Mouse (Mus musculus) frontal cortex, postnatal 25 days (tissue): ENCODE data around the gene Ttc8.

Source experiments
- DNase-seq, 2 experiments: peaks; one replicate each; pipeline ENCODE4 v3.0.0; 2022; ENCODE audit warnings: low spot score in 2 of 2

Gene Ttc8

GRCm38 (mm10) chr12:98973461-98973860, 53.1 kb downstream of the Ttc8 start:
- DNase-seq: no peak

GRCm38 (mm10) chr12:98974157-98974804, 53.9 kb downstream of the Ttc8 start:
- DNase-seq: no peak

- DNase-seq: no peak
Measured at GRCm38 (mm10) chr12:98981081-98981480, 60.7 kb downstream of the Ttc8 start.

GRCm38 (mm10) chr12:98984785-98985184, 64.4 kb downstream of the Ttc8 start:
- DNase-seq: no peak

GRCm38 (mm10) chr12:98991076-98991829, 70.9 kb downstream of the Ttc8 start:
- DNase-seq: no peak

GRCm38 (mm10) chr12:98991830-98992216, 71.4 kb downstream of the Ttc8 start:
- no peak for DNase-seq

GRCm38 (mm10) chr12:98993736-98994135, 73.4 kb downstream of the Ttc8 start:
- no peak for DNase-seq

GRCm38 (mm10) chr12:98994366-98994765, 74.0 kb downstream of the Ttc8 start:
- DNase-seq: no peak

- DNase-seq: no peak
Measured at GRCm38 (mm10) chr12:98995881-98996280, 75.5 kb downstream of the Ttc8 start.

GRCm38 (mm10) chr12:98996581-98996988, 76.2 kb downstream of the Ttc8 start:
- DNase-seq: peak in 1 of 2 experiments; percentile 46

- DNase-seq: no peak
Measured at GRCm38 (mm10) chr12:98997046-98997445, 76.7 kb downstream of the Ttc8 start.

GRCm38 (mm10) chr12:98998662-98999428, 78.5 kb downstream of the Ttc8 start:
- DNase-seq: no peak

GRCm38 (mm10) chr12:99000310-99000709, 79.9 kb downstream of the Ttc8 start:
- DNase-seq: no peak

GRCm38 (mm10) chr12:99003046-99003445, 82.7 kb downstream of the Ttc8 start:
- DNase-seq: no peak

- no peak for DNase-seq
Measured at GRCm38 (mm10) chr12:99004752-99005151, 84.4 kb downstream of the Ttc8 start.

GRCm38 (mm10) chr12:99008786-99009185, 88.4 kb downstream of the Ttc8 start:
- no peak for DNase-seq

- DNase-seq: no peak
Measured at GRCm38 (mm10) chr12:99009430-99009829, 89.1 kb downstream of the Ttc8 start.

- no peak for DNase-seq
Measured at GRCm38 (mm10) chr12:99010044-99010443, 89.7 kb downstream of the Ttc8 start.

- DNase-seq: no peak
Measured at GRCm38 (mm10) chr12:99011161-99011861, 90.9 kb downstream of the Ttc8 start.

GRCm38 (mm10) chr12:99015870-99016269, 95.5 kb downstream of the Ttc8 start:
- DNase-seq: peak in 1 of 2 experiments; percentile 28

GRCm38 (mm10) chr12:99024430-99024960, 104.1 kb downstream of the Ttc8 start:
- no peak for DNase-seq

- no peak for DNase-seq
Measured at GRCm38 (mm10) chr12:99026291-99026690, 105.9 kb downstream of the Ttc8 start.
